Mouse (Mus musculus) liver, embryonic 14 days (tissue): ENCODE measurements around the gene Olfr938. TPM values are rescaled to one million over a fixed set of nuclear protein-coding genes. Genes with fewer than 3 reads are reported as not detected.

Experiments used
- polyA plus RNA-seq: library from polyadenylated mRNA; depleted of rRNA; stranded (reverse); fragments of >200 nt; gene quantifications from 2 replicates; pipeline ENCODE4 v1.2.3, GENCODE M21; 2012; rRNA removed

Gene Olfr938
- not detected in 2 replicates for polyA plus RNA-seq

DNA sequence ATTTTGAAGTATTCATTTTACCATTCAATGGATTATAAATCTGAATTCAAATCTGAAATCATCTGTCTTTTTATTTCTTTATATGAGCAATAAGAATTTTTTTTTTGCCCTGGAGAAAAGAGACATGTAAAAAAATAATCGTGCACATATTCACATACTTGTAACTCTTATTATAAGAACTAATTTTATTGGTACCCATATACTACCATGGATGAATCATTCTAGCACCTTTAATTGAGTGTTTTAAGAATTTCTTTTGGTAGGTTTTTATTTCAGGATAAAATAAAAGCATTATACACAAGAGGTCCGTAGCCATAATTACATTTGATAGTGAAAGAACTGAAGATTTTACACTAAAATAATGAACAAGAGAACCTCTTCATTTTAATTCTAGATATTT is at the start of gene Olfr938:
Gene Olfr938, minus strand, starts transcription at position 101 of the 400 bp plus-strand sequence.

DNA sequence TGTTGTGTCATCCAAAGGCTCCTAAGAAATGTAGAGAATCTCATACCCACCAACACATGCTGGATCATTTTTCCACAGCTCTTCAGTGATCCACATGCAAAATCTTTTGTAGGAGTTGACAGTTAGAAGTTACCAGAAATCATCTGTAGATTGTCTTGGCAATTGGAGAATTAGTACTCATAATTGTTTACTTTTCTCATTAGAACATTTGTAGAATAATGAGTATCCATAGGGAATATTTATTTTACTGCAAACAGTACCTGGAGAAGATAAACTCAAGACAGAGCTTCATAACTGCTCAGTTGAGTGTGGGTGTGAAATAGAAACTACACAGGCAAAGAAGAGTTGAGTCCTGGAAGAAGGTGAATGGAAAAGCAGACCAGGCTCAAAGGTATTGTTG is 49.1 kb upstream of the Olfr938 start, which contains the start of gene Olfr27:
Gene Olfr27, plus strand, starts transcription at position 301 of the 400 bp plus-strand sequence.

DNA sequence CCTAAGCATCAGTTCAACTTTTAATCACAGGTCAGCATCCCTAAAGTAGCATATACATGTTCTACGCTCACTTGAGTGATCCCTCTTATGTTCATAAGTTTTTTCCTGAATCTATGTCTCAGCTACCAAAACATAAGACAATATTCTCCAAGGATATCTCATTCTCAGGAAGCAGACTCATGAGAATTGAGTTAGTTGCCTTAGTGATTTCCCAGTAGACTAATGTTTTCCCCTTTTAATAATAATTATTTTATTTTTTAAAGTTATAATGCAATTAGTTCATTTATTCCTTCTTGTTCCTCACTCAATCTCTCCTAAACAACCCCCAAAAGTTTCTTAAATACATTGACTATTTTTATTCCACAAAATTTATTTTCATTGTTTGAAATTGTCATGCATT is 13.8 kb downstream of the Olfr938 start, which contains the start of gene Olfr937:
Gene Olfr937, minus strand, starts transcription at position 101 of the 400 bp plus-strand sequence.

Other genes starting within 250 kb of the Olfr938 start
- not detected in 2 replicates for gene Olfr924, start 234.4 kb downstream of the Olfr938 start, polyA plus RNA-seq
- not detected in 2 replicates for gene Olfr26, start 223.8 kb downstream of the Olfr938 start, polyA plus RNA-seq
- not detected in 2 replicates for gene Olfr926, start 201.8 kb downstream of the Olfr938 start, polyA plus RNA-seq
- gene Olfr930, start 149.1 kb downstream of the Olfr938 start, polyA plus RNA-seq = not detected in 2 replicates
- not detected in 2 replicates for gene Olfr933, start 106.6 kb downstream of the Olfr938 start, polyA plus RNA-seq
- not detected in 2 replicates for gene Olfr934, start 90.6 kb downstream of the Olfr938 start, polyA plus RNA-seq
- not detected in 2 replicates for gene Olfr935, start 79.2 kb downstream of the Olfr938 start, polyA plus RNA-seq
- gene Olfr146, start 55.5 kb downstream of the Olfr938 start, polyA plus RNA-seq = not detected in 2 replicates
- gene Olfr937, start 13.9 kb downstream of the Olfr938 start, polyA plus RNA-seq = not detected in 2 replicates
- gene Olfr27, start 49.2 kb upstream of the Olfr938 start, polyA plus RNA-seq = not detected in 2 replicates
- gene Olfr943, start 87.4 kb upstream of the Olfr938 start, polyA plus RNA-seq = not detected in 2 replicates
- gene Olfr944, start 123.0 kb upstream of the Olfr938 start, polyA plus RNA-seq = not detected in 2 replicates
- gene Olfr1537, start 171.1 kb upstream of the Olfr938 start, polyA plus RNA-seq = not detected in 2 replicates
- gene Olfr945, start 197.9 kb upstream of the Olfr938 start, polyA plus RNA-seq = not detected in 2 replicates
- not detected in 2 replicates for gene Olfr948, start 247.2 kb upstream of the Olfr938 start, polyA plus RNA-seq